Mouse (Mus musculus) limb, embryonic 14.5 days (tissue): ENCODE results near the gene Lin7a. TPM values are rescaled to one million over a fixed set of nuclear protein-coding genes. Genes with fewer than 3 reads are reported as not detected.

Experiments
- ATAC-seq: fragments of 200-750 bp; cut with Nextera tagmentation; 2 replicates; pipeline ENCODE4 v1.8.0; 2017; ENCODE audit warnings: low read depth, moderate number of reproducible peaks, moderate TSS enrichment; ENCODE audit not compliant: low FRiP score
- DNase-seq: peaks from one replicate; pipeline ENCODE4 v3.0.0-alpha.2; 2015; ENCODE audit warnings: low spot score
- H3K27ac ChIP-seq: fragments of 300-500 bp; sonication (generic); replicated peaks from 2 replicates; pipeline ENCODE4 v1.5.1; 2014; ENCODE audit warnings: low read depth, mild to moderate bottlenecking, low read length, moderate library complexity, mixed read lengths
- H3K27me3 ChIP-seq: fragments of 300-500 bp; sonication (generic); 2 replicates; pipeline ENCODE4 v1.6.1; 2014; ENCODE audit warnings: low read length, mixed read lengths; ENCODE audit not compliant: control insufficient read depth, insufficient read depth
- H3K36me3 ChIP-seq: fragments of 300-500 bp; sonication (generic); 2 replicates; pipeline ENCODE4 v1.6.1; 2014; ENCODE audit warnings: mild to moderate bottlenecking, low read length, moderate library complexity, mixed read lengths; ENCODE audit not compliant: control insufficient read depth, insufficient read depth
- H3K4me1 ChIP-seq: fragments of 300-500 bp; sonication (generic); 2 replicates; pipeline ENCODE4 v1.6.1; 2014; ENCODE audit warnings: antibody characterized with exemption, low read length, mixed read lengths; ENCODE audit not compliant: control insufficient read depth, insufficient read depth
- H3K4me2 ChIP-seq: fragments of 300-500 bp; sonication (generic); replicated peaks from 2 replicates; pipeline ENCODE4 v1.6.1; 2014; ENCODE audit warnings: low read depth, mild to moderate bottlenecking, low read length, moderate library complexity; ENCODE audit not compliant: severe bottlenecking
- H3K4me3 ChIP-seq: fragments of 300-500 bp; sonication (generic); replicated peaks from 2 replicates; pipeline ENCODE4 v1.5.1; 2014; ENCODE audit warnings: low read length
- H3K9ac ChIP-seq: fragments of 300-500 bp; sonication (generic); 2 replicates; pipeline ENCODE4 v1.6.1; 2014; ENCODE audit warnings: mild to moderate bottlenecking, low read depth, low read length, moderate library complexity; ENCODE audit not compliant: severe bottlenecking
- H3K9me3 ChIP-seq: fragments of 300-500 bp; sonication (generic); 2 replicates; pipeline ENCODE4 v1.6.1; 2016; ENCODE audit warnings: low read length; ENCODE audit not compliant: control insufficient read depth
- POLR2A ChIP-seq: fragments of 200-500 bp; IDR thresholded peaks from 2 replicates; pipeline ENCODE4 v1.8.0; 2012; ENCODE audit warnings: inconsistent platforms, mild to moderate bottlenecking, moderate library complexity, borderline replicate concordance; ENCODE audit not compliant: insufficient read depth, insufficient read length; ENCODE audit errors: extremely low read depth
- WGBS: fragments of 180-500 bp; shearing (Covaris S2); extraction: QIAGEN DNeasy Blood & Tissue Kit; methylation state at CpG from one replicate; pipeline ENCODE4 v1.1.7; 2014; 5-methylcytosine and 5-hydroxymethylcytosine counted together
- polyA plus RNA-seq, 2 experiments: library from polyadenylated mRNA; depleted of rRNA in 1 of 2; stranded (reverse) in 1 of 2; unstranded in 1 of 2; fragments of >200 nt; fragmentation: Nextera tagmentation in 1 of 2; extraction: Ambion mirVana in 1 of 2; gene quantifications; 2 replicates each; pipeline versions ENCODE4 v1.2.1 to v1.2.3; 2012 to 2014

Gene Lin7a
- polyA plus RNA-seq, 2 experiments = 2.6 to 5.2 TPM

DNA sequence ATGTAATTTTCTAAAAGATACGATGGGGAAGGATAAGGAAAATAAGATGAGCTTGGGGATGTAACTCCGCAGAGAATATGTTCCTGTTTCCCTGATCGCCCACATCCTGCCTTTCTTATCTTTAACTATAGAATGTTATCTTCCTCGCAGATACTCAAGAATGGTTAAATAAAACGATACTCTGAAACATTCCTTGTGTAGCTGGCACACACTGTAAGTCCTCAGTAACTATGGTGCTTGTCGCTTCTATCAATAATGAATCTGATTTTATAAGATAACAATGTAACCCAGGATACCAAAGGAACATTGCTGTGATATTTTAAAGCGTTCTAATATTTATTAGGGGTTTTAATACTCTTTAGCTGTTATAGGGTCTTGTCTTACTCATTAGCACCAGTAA lies 22.4 kb upstream of the Lin7a start:
- TF ChIP-seq POLR2A = no peak
- Histone ChIP-seq H3K4me2 (no peak overlapping the region), H3K27me3 (no peaks in the 10 kb centered on the region), H3K9me3 (no peaks in the 10 kb centered on the region), H3K4me1 (no peaks in the 10 kb centered on the region), H3K9ac (no peak overlapping the region), H3K36me3 (no peaks in the 10 kb centered on the region), H3K4me3 (no peak overlapping the region), H3K27ac (no peak overlapping the region)
- ATAC-seq (no peak), DNase-seq (no peak)
- 89% methylated on average over 7 of the region's 7 CpGs for WGBS

DNA sequence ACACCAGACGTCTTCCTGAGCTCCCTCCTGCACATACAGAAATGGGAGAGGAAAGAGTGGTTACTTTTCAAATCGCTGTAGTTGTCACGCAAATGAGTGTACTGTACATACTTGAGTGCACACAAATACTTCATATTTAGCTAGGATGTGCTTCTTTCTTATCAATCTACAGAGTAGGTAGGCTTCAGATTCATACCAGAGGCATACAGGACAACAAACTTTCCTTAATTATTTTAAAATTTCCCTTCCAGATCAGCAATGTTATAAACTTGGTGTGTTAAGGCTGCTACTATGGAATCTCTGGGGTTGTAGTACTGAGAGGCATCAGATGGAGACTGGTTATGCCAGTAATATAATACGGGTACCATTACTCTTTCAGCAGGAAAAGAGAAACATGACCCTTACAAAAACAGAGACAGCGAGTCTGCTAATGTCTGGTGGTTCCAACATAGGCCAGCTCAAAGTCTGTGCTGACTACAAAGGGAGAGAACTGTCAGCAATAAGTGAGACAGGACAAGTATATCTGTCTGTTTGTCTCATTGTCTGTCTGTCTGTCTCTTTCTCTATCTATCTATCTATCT lies 21.8 kb upstream of the Lin7a start:
- DNase-seq = no peak
- no peak overlapping the region for H3K4me3 ChIP-seq
- H3K27ac ChIP-seq = no peak overlapping the region
- WGBS = 80% methylated on average over 5 of the region's 5 CpGs
- no peak overlapping the region for H3K9ac ChIP-seq
- H3K36me3 ChIP-seq = no peaks in the 10 kb centered on the region
- TF ChIP-seq POLR2A = no peak
- H3K27me3 ChIP-seq = no peaks in the 10 kb centered on the region
- H3K9me3 ChIP-seq = no peaks in the 10 kb centered on the region
- no peak overlapping the region for H3K4me2 ChIP-seq
- ATAC-seq = no peak
- H3K4me1 ChIP-seq = no peaks in the 10 kb centered on the region

DNA sequence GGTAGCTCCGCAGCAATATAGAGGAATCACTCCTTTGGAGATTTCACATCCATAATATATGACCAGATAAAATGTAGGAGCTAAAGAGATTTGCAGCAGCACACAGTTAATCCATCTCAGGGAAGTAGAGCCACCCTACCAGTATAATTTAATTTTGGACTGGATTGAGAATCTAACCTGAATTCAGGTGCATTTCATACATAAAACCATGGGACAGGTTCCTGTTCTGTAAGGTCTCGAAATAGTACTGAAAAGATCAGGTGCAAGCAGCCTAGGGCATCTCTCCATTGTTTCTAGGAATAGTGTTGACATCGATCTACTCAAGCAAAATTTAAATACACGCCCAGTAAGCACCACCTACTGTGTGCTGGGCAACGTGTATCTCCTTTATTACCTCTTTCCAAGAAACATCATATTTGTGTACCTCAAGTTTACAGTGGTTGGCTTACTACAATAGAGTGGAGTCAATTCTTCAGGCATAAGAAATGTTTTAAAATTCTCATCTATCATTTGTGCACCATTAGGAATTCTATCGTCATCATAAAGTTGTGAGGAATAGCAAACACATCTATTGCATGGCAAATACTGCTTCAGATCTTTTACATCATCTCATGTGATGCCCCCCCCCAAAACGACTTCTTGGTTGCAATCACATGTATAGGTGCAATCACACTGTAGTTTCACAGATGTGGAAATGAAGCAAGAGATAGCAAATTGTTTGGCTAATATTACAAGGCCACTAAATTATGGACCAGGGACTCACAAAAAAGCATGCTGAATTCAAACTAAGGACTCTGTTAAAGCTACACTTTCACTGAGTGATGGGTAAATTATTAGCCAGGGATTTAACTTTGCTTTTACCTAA lies 20.9 kb upstream of the Lin7a start:
- TF ChIP-seq POLR2A = no peak
- ATAC-seq (no peak), DNase-seq (no peak)
- no peaks in the 10 kb centered on the region for H3K4me1 ChIP-seq
- H3K27me3 ChIP-seq = no peaks in the 10 kb centered on the region
- no peak overlapping the region for H3K9ac ChIP-seq
- 77% methylated on average over 7 of the region's 7 CpGs for WGBS
- no peaks in the 10 kb centered on the region for H3K9me3 ChIP-seq
- no peak overlapping the region for H3K27ac ChIP-seq
- H3K4me2 ChIP-seq = no peak overlapping the region
- no peak overlapping the region for H3K4me3 ChIP-seq
- no peaks in the 10 kb centered on the region for H3K36me3 ChIP-seq

DNA sequence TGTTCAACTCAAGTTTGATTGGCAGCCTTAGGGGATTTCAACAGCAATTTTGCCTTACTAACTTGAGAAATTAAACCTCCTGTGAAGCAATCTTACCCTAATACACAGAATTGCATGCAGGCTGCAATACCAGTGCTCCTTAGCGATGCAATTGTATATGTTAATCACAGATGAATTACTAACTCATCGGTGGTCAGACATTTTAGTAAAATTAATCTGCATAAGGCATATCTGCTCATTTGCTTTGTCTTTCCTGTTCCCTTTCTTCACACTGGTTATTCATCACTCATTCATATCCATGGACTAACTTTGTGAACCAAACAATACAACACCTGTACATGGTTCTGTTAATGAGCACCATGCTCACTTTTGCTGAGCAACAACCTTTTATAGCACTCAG lies 20.2 kb upstream of the Lin7a start:
- no peak overlapping the region for H3K27ac ChIP-seq
- H3K36me3 ChIP-seq = no peaks in the 10 kb centered on the region
- no peaks in the 10 kb centered on the region for H3K27me3 ChIP-seq
- TF ChIP-seq POLR2A = no peak
- H3K9me3 ChIP-seq = no peaks in the 10 kb centered on the region
- H3K4me1 ChIP-seq = no peaks in the 10 kb centered on the region
- H3K4me3 ChIP-seq = no peak overlapping the region
- ATAC-seq (no peak), DNase-seq (no peak)
- no peak overlapping the region for H3K9ac ChIP-seq
- H3K4me2 ChIP-seq = no peak overlapping the region
- WGBS = 74% methylated on average over 2 of the region's 2 CpGs

DNA sequence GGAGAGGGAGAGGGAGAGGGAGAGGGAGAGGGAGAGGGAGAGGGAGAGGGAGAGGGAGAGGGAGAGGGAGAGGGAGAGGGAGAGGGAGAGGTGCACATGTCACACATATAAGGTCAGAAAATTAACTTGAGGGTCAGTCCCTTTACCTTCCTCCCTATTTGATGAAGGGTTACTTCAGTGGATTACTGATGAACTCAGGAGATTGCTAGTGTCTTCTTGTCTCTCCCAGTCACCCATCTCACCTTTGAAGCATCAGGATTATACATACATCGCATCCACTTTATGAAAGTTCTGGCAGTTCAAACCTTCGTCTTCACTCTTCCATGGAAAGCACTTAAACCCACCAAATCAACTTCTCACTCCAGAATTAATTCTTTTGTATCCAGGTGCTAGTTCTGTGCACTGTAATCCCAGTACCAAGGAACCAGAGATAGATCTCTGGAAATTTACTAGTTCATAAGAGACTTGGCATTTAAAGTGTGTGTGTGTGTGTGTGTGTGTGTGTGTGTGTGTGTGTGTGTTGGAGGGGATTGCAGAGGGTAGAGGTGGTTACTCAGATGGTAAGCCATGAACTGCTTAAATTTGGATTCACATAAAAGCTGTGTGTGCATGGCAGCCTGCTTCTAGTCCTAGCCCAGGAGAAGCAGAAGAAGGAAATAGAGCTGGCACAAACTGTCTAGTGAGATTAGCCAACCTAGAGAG lies 19.5 kb upstream of the Lin7a start:
- no peak overlapping the region for H3K27ac ChIP-seq
- H3K27me3 ChIP-seq = no peaks in the 10 kb centered on the region
- H3K36me3 ChIP-seq = no peaks in the 10 kb centered on the region
- H3K4me3 ChIP-seq = no peak overlapping the region
- no peak for TF ChIP-seq POLR2A
- no peaks in the 10 kb centered on the region for H3K4me1 ChIP-seq
- no peak for DNase-seq
- no peak overlapping the region for H3K9ac ChIP-seq
- H3K4me2 ChIP-seq = no peak overlapping the region
- 85% methylated on average over 2 of the region's 2 CpGs for WGBS
- ATAC-seq = no peak
- no peaks in the 10 kb centered on the region for H3K9me3 ChIP-seq
